Mouse (Mus musculus): ENCODE data around the gene Rin2. TPM values are rescaled to one million over a fixed set of nuclear protein-coding genes. Genes with fewer than 3 reads are reported as not detected.

The Rin2 gene
- polyA plus RNA-seq (2016; fragmentation: Nextera tagmentation; extraction: Ambion mirVana), result 3.6 and 3.7 TPM in 2 replicates

DNA sequence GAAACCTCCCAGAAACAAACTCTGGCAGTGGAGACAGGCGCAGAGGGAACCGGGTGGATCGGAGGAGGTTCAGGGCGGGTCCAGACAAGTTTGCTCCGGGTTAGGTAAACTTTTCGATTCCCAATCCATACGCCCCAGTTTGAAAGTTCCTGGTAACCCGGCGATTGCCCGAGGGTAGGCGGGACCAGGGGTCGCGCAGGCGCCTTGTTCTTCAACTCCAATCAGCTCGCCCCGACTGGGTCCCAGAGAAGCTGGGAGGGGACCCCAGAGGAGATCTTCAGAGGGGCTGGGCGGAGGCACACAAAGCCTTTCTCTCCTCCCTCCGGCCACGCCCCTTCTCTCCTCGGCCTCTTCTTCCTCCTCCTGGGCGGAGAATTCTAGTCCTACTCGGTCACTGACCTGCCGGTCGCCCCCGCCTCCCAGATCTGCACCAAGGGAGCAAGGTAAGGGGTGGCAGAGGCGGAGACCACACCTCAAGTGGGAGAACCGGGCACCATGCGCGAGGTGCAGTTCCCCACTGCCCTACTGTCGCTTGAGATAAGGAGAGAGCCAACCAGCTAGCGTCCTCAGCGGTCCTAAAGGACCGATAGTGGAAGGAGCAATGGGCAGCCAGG lies at the start of gene Rin2:
TSS of gene Rin2 (plus strand) at position 74 of the 614 bp plus-strand sequence.
- Histone ChIP-seq H3K4me3 (peak within 1 kb of the TSS; percentile 57), H3K4me2 (peak within 1 kb of the TSS; percentile 76), H3K27me3 (replicated peaks) (peaks cover 23% of the 10 kb centered on the region), H3K9me3 (replicated peaks) (no peaks in the 10 kb centered on the region), H3K9ac (peak within 1 kb of the TSS; percentile 50), H3K4me1 (peaks cover 13% of the 10 kb centered on the region), H3K27ac (0 out of 2 replicates have a peak within 1 kb of the TSS, but pooled peaks have one; percentile 36), H3K36me3 (no peaks in the 10 kb centered on the region)
- ATAC-seq, result peak; percentile 75
- under 1% methylated on average over 33 of the region's 33 CpGs for WGBS (ENCODE audit: insufficient replicate concordance)

DNA sequence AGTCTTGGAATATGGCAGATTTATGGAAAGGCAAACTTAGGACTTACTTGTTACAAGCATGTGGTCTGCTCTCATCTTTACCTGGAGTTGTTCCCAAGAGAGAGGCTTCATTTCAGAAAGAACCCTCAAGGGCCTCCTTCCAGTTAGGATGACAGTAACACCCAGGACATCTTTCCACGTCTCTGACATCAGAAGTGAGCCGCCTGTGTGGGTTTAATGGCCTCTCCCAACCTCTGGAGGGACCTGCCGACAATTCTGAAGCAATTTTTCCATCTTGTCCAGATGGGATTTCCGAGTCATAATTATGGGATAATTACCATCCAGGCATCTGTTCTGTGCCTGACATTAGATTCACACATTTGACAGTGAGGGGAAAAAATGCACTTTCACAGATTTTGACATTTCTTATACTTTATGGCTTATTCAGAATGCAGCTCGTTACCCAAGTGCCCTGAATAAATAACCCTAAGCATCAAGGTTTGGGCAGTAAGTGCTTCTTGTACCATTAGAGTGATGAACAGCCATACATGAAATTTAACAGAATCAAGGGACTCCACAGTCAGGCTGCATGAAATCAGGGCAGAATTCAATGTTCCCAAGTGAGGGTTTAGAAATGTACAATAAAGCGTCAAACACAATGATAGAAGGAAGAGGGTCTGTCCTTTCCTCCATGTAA lies 43.8 kb upstream of the Rin2 start:
- Histone ChIP-seq H3K9ac (no peak overlapping the region), H3K4me1 (no peaks in the 10 kb centered on the region), H3K4me2 (no peak overlapping the region), H3K27ac (no peak overlapping the region), H3K9me3 (replicated peaks) (no peaks in the 10 kb centered on the region), H3K4me3 (no peak overlapping the region), H3K36me3 (no peaks in the 10 kb centered on the region), H3K27me3 (replicated peaks) (no peaks in the 10 kb centered on the region)
- WGBS (ENCODE audit: insufficient replicate concordance), result 67% methylated on average over 6 of the region's 6 CpGs
- no peak for ATAC-seq

DNA sequence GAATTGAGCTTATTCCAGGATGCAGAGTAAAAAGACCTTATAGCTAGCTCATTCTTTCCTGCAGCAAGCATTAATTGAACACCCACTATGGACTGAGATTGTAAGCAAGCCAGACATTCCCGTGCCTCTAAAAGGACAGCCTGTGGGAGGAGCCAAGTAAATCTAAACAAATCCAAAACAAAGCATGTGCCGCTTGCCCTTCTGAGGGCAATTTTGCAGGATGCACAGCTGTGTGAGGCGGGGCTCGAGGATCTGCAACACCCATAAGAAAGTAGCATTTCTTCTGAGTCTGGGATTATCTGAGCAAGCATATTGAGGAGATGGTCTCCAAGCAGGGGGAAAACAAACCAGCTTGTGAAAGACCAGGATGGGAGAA lies 43.2 kb upstream of the Rin2 start:
- H3K36me3 ChIP-seq, result no peaks in the 10 kb centered on the region
- H3K27me3 ChIP-seq (replicated peaks), result no peaks in the 10 kb centered on the region
- no peaks in the 10 kb centered on the region for H3K9me3 ChIP-seq (replicated peaks)
- no peak overlapping the region for H3K27ac ChIP-seq
- no peak overlapping the region for H3K4me3 ChIP-seq
- ATAC-seq, result no peak
- whole genome bisulfite sequencing (ENCODE audit: insufficient replicate concordance), result 65% methylated on average over 4 of the region's 4 CpGs
- H3K4me2 ChIP-seq, result no peak overlapping the region
- H3K4me1 ChIP-seq, result no peaks in the 10 kb centered on the region
- no peak overlapping the region for H3K9ac ChIP-seq

DNA sequence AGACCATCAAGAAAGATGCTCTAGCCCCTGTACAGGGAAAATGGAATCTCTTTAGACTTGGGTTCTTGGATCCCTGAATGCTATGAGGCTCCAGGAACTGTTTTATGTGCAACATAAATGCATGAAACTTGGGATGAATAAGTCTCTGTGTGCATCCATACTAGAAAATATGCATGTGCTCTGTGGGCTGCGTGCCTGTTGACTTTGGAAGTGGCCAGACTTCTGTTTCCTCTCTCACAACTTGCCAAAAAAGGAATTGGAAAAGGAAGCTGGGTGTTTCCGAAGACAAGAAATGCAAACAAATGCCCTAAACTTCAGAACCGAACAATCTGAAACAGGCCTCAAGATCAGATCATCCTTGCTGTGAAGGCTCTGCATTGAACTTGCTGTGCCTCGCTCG lies 41.2 kb upstream of the Rin2 start:
- ATAC-seq, result no peak
- H3K4me1 ChIP-seq, result no peaks in the 10 kb centered on the region
- no peaks in the 10 kb centered on the region for H3K27me3 ChIP-seq (replicated peaks)
- H3K4me2 ChIP-seq, result no peak overlapping the region
- no peak overlapping the region for H3K9ac ChIP-seq
- H3K36me3 ChIP-seq, result no peaks in the 10 kb centered on the region
- 50% methylated on average over 5 of the region's 5 CpGs for WGBS (ENCODE audit: insufficient replicate concordance)
- H3K9me3 ChIP-seq (replicated peaks), result no peaks in the 10 kb centered on the region
- H3K4me3 ChIP-seq, result no peak overlapping the region
- H3K27ac ChIP-seq, result no peak overlapping the region

DNA sequence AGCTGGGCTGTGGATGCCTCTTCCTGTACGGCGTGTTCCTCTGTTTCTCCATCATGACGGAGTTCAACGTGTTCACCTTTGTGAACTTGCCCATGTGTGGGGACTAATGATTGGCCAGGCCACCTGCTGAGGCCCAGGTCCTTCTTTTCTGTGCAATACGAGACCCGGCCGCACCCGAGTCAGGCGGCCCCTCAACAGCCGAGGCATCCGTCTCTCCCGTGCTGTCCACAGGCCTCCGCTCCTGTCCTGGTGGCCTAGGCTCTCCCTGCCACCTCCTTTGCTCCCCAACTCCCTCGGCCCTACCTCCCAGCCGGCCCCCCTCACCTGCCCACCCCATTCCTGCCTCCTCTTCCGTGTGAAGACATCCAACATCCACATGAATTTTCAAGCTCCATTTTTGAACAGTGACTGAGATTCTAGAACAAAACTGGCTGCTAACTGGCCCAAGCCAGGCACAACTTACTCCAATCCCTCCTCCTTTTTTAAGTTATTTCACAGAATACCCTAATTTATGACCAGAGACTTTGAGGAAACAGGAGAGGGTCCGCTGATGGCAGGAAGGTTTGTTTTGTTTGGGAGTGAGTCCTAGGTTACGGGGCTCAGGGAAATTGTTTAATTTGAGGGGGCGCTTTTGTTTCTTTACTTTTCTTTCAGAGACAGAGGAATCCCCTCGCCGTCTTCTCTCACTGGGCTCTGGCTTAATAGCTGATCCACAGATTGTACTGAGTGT lies 34.6 kb upstream of the Rin2 start:
- Histone ChIP-seq H3K27me3 (replicated peaks) (no peaks in the 10 kb centered on the region), H3K36me3 (no peaks in the 10 kb centered on the region), H3K4me3 (no peak overlapping the region), H3K27ac (no peak overlapping the region), H3K9ac (no peak overlapping the region), H3K4me1 (no peaks in the 10 kb centered on the region), H3K4me2 (no peak overlapping the region), H3K9me3 (replicated peaks) (no peaks in the 10 kb centered on the region)
- 80% methylated on average over 21 of the region's 21 CpGs for WGBS (ENCODE audit: insufficient replicate concordance)
- no peak for ATAC-seq

DNA sequence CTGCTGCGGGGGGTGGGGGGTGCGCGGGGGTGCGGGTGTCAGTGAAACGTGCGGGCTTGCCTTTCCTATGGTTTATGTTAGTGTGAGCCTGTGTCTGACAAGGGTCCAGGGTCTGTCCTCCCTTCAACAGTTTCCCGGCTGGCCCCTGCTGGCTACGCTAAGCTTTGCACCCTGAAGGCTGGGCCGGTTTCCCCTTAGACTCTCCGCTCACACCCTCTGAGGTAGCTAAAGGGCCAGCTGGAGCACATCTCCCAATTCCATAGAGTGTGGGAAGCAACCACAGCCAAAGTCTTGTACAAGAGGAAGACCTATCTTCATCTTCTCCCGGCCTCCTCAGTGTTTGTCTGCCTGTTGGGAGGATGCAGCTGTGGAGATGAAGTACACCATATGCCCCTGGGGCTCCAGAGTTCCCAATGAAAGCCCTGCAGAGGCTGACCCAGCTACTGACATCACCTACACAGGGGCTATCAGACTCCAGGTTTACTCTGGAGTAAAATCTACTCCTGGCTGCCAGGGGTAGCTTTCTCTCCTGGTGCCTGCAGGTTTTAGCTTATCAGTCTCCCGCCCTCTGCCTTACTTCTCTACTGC lies 19.5 kb upstream of the Rin2 start:
- H3K27ac ChIP-seq, result no peak overlapping the region
- no peak overlapping the region for H3K4me3 ChIP-seq
- 34% methylated on average over 12 of the region's 12 CpGs for WGBS (ENCODE audit: insufficient replicate concordance)
- no peaks in the 10 kb centered on the region for H3K9me3 ChIP-seq (replicated peaks)
- no peak overlapping the region for H3K4me2 ChIP-seq
- H3K36me3 ChIP-seq, result no peaks in the 10 kb centered on the region
- no peak overlapping the region for H3K9ac ChIP-seq
- no peaks in the 10 kb centered on the region for H3K27me3 ChIP-seq (replicated peaks)
- ATAC-seq, result no peak
- no peaks in the 10 kb centered on the region for H3K4me1 ChIP-seq

DNA sequence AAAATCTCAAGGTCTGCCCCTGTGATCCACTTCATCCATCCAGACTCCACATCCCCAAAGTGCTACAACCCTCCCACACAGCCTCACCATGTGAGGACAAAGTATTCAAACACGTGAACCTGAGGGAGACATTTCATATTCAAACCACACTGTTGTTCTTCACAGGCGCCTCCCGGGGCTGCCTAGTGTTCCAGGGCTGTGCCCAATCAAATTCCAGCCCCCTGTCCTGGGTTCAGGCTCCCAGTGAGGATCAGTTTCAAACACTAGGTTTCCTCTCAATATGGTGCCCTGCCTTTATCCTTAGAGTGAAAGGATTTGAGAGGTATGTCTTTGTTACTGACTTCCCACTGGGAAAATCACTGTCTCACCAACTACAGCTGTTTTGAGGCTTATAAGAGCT lies 18.9 kb upstream of the Rin2 start:
- Histone ChIP-seq H3K27ac (no peak overlapping the region), H3K4me2 (no peak overlapping the region), H3K9me3 (replicated peaks) (no peaks in the 10 kb centered on the region), H3K36me3 (no peaks in the 10 kb centered on the region), H3K4me3 (no peak overlapping the region), H3K4me1 (no peaks in the 10 kb centered on the region), H3K27me3 (replicated peaks) (no peaks in the 10 kb centered on the region), H3K9ac (no peak overlapping the region)
- no peak for ATAC-seq
- WGBS (ENCODE audit: insufficient replicate concordance), result 49% methylated on average over 3 of the region's 3 CpGs

DNA sequence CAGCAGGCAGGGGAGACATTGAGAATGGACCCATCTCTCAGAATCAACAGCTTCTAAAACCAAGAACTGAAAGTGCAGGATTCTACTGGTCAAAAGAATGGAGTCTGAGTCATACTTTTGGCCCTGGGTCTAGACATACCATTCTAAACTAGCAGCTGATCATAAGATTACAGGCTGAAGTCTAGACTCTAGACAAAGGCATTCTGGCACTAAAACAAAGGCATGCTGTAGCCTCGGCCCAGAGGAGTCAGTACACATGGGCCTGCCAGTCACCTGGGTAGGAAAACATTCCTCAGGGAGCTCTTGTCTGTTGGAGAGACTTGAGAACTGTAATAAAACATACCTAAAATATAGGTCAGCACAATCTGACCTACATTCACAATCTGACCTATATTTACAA lies 18.3 kb upstream of the Rin2 start:
- no peak overlapping the region for H3K9ac ChIP-seq
- H3K36me3 ChIP-seq, result no peaks in the 10 kb centered on the region
- 86% methylated on average over 1 of the region's 1 CpGs for WGBS (ENCODE audit: insufficient replicate concordance)
- H3K27ac ChIP-seq, result no peak overlapping the region
- no peak overlapping the region for H3K4me2 ChIP-seq
- no peaks in the 10 kb centered on the region for H3K9me3 ChIP-seq (replicated peaks)
- H3K27me3 ChIP-seq (replicated peaks), result no peaks in the 10 kb centered on the region
- no peaks in the 10 kb centered on the region for H3K4me1 ChIP-seq
- H3K4me3 ChIP-seq, result no peak overlapping the region
- ATAC-seq, result no peak

DNA sequence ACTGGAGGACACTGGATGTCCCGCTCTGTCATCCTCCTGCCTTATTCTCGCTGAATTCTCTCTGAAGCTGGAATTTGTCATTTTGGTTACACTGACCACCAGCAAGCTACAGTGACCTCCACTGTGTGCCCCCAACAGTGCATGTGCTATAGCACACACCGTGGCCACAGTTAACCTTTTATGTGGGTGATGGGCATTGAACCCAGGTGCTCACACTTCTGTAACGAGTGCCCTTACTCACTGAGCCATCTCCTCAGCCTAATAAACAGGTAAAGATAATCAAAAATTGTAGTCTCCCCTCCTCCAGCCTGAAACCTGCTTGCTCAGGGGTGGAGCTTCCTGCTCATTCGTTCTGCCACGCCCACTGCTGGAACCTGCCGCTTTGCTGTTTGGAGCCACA lies 13.8 kb upstream of the Rin2 start:
- Histone ChIP-seq H3K9ac (no peak overlapping the region), H3K9me3 (replicated peaks) (no peaks in the 10 kb centered on the region), H3K4me1 (no peaks in the 10 kb centered on the region), H3K4me2 (no peak overlapping the region), H3K36me3 (no peaks in the 10 kb centered on the region), H3K27me3 (replicated peaks) (no peaks in the 10 kb centered on the region), H3K27ac (no peak overlapping the region), H3K4me3 (no peak overlapping the region)
- WGBS (ENCODE audit: insufficient replicate concordance), result 55% methylated on average over 6 of the region's 7 CpGs
- no peak for ATAC-seq

DNA sequence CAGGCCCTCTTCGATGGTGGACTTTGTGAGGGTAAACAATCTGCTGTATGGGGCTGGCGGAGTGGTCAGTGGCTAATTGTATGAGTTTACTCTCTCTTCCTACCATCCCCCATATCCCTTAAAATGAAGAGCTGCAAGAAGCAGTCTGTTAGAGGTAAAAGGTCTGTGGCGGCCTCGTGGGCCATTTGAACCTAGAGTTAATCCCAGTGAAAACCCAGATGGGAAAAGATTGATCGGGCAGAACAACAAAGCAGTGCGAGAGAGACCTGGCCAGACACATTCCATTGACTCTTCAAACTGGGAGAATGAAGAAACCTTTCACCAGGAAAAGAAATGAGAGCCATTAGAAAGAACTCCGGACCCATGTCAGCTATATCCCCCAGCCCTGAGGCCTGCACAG lies 11.1 kb upstream of the Rin2 start:
- no peaks in the 10 kb centered on the region for H3K4me1 ChIP-seq
- H3K27ac ChIP-seq, result no peak overlapping the region
- no peak overlapping the region for H3K4me2 ChIP-seq
- H3K36me3 ChIP-seq, result no peaks in the 10 kb centered on the region
- peak; percentile 18; the same call in 1 of the 2 replicates for ATAC-seq
- no peaks in the 10 kb centered on the region for H3K27me3 ChIP-seq (replicated peaks)
- H3K9me3 ChIP-seq (replicated peaks), result no peaks in the 10 kb centered on the region
- WGBS (ENCODE audit: insufficient replicate concordance), result 62% methylated on average over 7 of the region's 7 CpGs
- no peak overlapping the region for H3K4me3 ChIP-seq
- H3K9ac ChIP-seq, result no peak overlapping the region

DNA sequence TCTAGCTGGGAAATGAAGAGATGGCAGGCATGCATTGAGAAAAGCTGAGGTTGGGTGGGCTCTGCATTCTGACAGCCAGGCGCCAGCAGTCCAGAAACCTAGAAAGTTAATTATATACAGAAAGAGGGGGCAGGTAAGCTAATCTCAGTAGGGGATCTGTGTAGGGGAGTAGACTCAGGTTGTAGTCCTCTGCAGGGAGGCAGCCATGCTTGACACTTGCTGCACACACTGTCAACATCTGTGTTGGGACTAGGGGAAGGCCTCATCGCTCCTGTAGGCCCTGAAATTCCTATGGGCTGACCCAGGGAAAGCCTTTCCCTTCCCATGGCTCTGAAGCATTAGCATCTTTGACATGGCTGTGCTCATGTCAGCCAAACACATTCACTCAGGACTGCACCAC lies 10.7 kb upstream of the Rin2 start:
- Histone ChIP-seq H3K9ac (no peak overlapping the region), H3K9me3 (replicated peaks) (no peaks in the 10 kb centered on the region), H3K36me3 (no peaks in the 10 kb centered on the region), H3K27ac (no peak overlapping the region), H3K4me3 (no peak overlapping the region), H3K27me3 (replicated peaks) (no peaks in the 10 kb centered on the region), H3K4me1 (no peaks in the 10 kb centered on the region), H3K4me2 (no peak overlapping the region)
- ATAC-seq, result 0 out of 2 replicates have a peak, but pooled peaks have one; percentile 44
- 71% methylated on average over 2 of the region's 2 CpGs for WGBS (ENCODE audit: insufficient replicate concordance)

DNA sequence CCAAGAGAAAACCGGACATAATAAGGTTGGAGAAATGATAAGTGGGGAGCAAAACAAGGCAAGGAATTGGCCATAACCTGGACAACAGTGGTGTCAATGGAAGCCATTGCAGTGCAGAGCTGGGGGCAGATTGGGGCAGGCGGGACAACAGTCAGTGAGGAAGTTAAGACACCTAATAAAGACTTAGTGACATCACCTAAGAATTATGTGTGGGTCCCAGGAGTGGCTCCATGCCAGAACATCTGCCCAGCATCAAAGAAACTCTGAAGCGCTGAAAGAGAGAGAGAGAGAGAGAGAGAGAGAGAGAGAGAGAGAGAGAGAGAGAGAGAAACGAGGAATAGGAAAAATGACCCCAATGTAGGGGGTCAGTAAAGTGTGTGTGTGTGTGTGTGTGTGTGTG lies 6.9 kb upstream of the Rin2 start:
- WGBS (ENCODE audit: insufficient replicate concordance), result 45% methylated on average over 4 of the region's 4 CpGs
- H3K4me1 ChIP-seq, result no peaks in the 10 kb centered on the region
- H3K4me3 ChIP-seq, result no peak overlapping the region
- H3K36me3 ChIP-seq, result no peaks in the 10 kb centered on the region
- H3K4me2 ChIP-seq, result no peak overlapping the region
- no peaks in the 10 kb centered on the region for H3K9me3 ChIP-seq (replicated peaks)
- no peak overlapping the region for H3K9ac ChIP-seq
- ATAC-seq, result no peak
- peaks cover 3% of the 10 kb centered on the region; the same call in 1 of the 2 replicates for H3K27me3 ChIP-seq (replicated peaks)
- no peak overlapping the region for H3K27ac ChIP-seq
